In genomic region chr16:10501865-10502264, GRCm38 (mm10) we compare ENCODE assay signal across 9 mouse cellular contexts. TPM values are rescaled to one million over a fixed set of nuclear protein-coding genes. Genes with fewer than 3 reads are reported as not detected.
DNase-seq lines count a peak whose midpoint lies in the region; ATAC-seq lines count a peak whose summit lies in the region.
"Had no signal": no experiment of that assay in that cellular context is flagged by ENCODE, and none has a peak within 500 bp of the region (broad histone marks: within the 10 kb centered on the region; RNA-seq: fewer than 3 reads in every experiment).

No protein-coding gene starts in this region.

- ATAC-seq in embryonic facial prominence, embryonic 14.5 days (ENCODE audit: low read depth): no peak

- no peaks in the 10 kb centered on the region for H3K9me3 ChIP-seq in embryonic facial prominence, embryonic 14.5 days (ENCODE audit: control insufficient read depth, low read length)
- H3K9me3 ChIP-seq: limb, embryonic 12.5 days had no signal

- no peak overlapping the region for H3K27ac ChIP-seq in embryonic facial prominence, embryonic 14.5 days (replicated peaks; ENCODE audit: low read depth, low read length)
- H3K27ac ChIP-seq: limb, embryonic 12.5 days had no signal

- H3K9ac ChIP-seq in embryonic facial prominence, embryonic 14.5 days (ENCODE audit: low read depth, low read length): no peak overlapping the region
- H3K9ac ChIP-seq: limb, embryonic 12.5 days had no signal

- DNase-seq in kidney, adult 18-20 months: peak; percentile 43
- no peak for DNase-seq in kidney, adult 11 months
- DNase-seq in ZHBTc4 (ENCODE audit: low read depth, low spot score): peak; percentile 77
- peak; percentile 74 for DNase-seq in embryonic facial prominence, embryonic 14.5 days (ENCODE audit: low spot score)
- DNase-seq in lung, postnatal 4 days: peak; percentile 43 to 61
- no peak for DNase-seq in left cerebral cortex, adult 18-20 months (ENCODE audit: low spot score in 2 of 2)
- no peak for DNase-seq in cerebellum, adult 18-20 months
- DNase-seq in layer of hippocampus, adult 18-20 months (ENCODE audit: low spot score in 2 of 2): no peak

- WGBS in embryonic facial prominence, embryonic 14.5 days: 14% methylated on average over 8 of the region's 8 CpGs

- no peaks in the 10 kb centered on the region for H3K36me3 ChIP-seq in embryonic facial prominence, embryonic 14.5 days (ENCODE audit: control insufficient read depth, insufficient read depth, low read length)
- H3K36me3 ChIP-seq: limb, embryonic 12.5 days had no signal

- H3K4me1 ChIP-seq in embryonic facial prominence, embryonic 14.5 days (ENCODE audit: control insufficient read depth, insufficient read depth, low read length): no peaks in the 10 kb centered on the region
- H3K4me1 ChIP-seq: limb, embryonic 12.5 days had no signal

- no peak overlapping the region for H3K4me2 ChIP-seq in embryonic facial prominence, embryonic 14.5 days (ENCODE audit: low read depth, low read length)
- H3K4me2 ChIP-seq: limb, embryonic 12.5 days had no signal

- no peaks in the 10 kb centered on the region for H3K27me3 ChIP-seq in embryonic facial prominence, embryonic 14.5 days (replicated peaks; ENCODE audit: control insufficient read depth, insufficient read depth, low read length)

- no peak overlapping the region for H3K4me3 ChIP-seq in embryonic facial prominence, embryonic 14.5 days (ENCODE audit: low read depth, low read length)
- H3K4me3 ChIP-seq: limb, embryonic 12.5 days had no signal

RNA-seq across cellular contexts. Expression of gene Ciita, which starts 22.0 kb away (rescaled TPM):
- 0.29 and 0.35 TPM in 2 replicates for polyA plus RNA-seq in embryonic facial prominence, embryonic 14.5 days (2014; fragmentation: Nextera tagmentation; extraction: Ambion mirVana)
- total RNA-seq in left cerebral cortex, adult 18-20 months (2021): under 1 TPM; 0.19 to 0.37 TPM
- total RNA-seq in layer of hippocampus, adult 18-20 months (2021): under 1 TPM in 1 of 2 experiments, not detected in 1; 0.08 TPM

RNA-seq across cellular contexts. Expression of gene Dexi, which starts 41.0 kb away (rescaled TPM):
- polyA plus RNA-seq in embryonic facial prominence, embryonic 14.5 days (2014; fragmentation: Nextera tagmentation; extraction: Ambion mirVana): 28.0 and 30.3 TPM in 2 replicates
- 10 to 100 TPM; 64.4 to 69.2 TPM for total RNA-seq in left cerebral cortex, adult 18-20 months (2021)
- 10 to 100 TPM; 62.8 to 67.7 TPM for total RNA-seq in layer of hippocampus, adult 18-20 months (2021)

RNA-seq across cellular contexts. Expression of gene Clec16a, which starts 43.3 kb away (rescaled TPM):
- 26.8 and 29.6 TPM in 2 replicates for polyA plus RNA-seq in embryonic facial prominence, embryonic 14.5 days (2014; fragmentation: Nextera tagmentation; extraction: Ambion mirVana)
- total RNA-seq in left cerebral cortex, adult 18-20 months (2021): 10 to 100 TPM; 98.0 to 98.1 TPM
- 10 to 100 TPM; 93.0 to 95.7 TPM for total RNA-seq in layer of hippocampus, adult 18-20 months (2021)

RNA-seq across cellular contexts. Expression of gene Tvp23a, which starts 54.7 kb away (rescaled TPM):
- polyA plus RNA-seq in embryonic facial prominence, embryonic 14.5 days (2014; fragmentation: Nextera tagmentation; extraction: Ambion mirVana): 13.2 and 14.7 TPM in 2 replicates
- total RNA-seq in left cerebral cortex, adult 18-20 months (2021): 10 to 100 TPM; 28.1 to 28.2 TPM
- 10 to 100 TPM; 22.0 to 25.6 TPM for total RNA-seq in layer of hippocampus, adult 18-20 months (2021)

Comparison
In these comparisons a context has a peak if more than half of its experiments do, and no peak if none do; other contexts are left out.
1. DNase-seq: peak in kidney, adult 18-20 months (single experiment), ZHBTc4 (single experiment), embryonic facial prominence, embryonic 14.5 days (single experiment) and lung, postnatal 4 days (2 of 2); none in kidney, adult 11 months (single experiment), left cerebral cortex, adult 18-20 months (0 of 2), cerebellum, adult 18-20 months (0 of 2) and layer of hippocampus, adult 18-20 months (0 of 2).